Mouse (Mus musculus): Measurements from ENCODE around the gene Npas2. TPM values are rescaled to one million over a fixed set of nuclear protein-coding genes. Genes with fewer than 3 reads are reported as not detected.

Npas2 gene
- polyA plus RNA-seq, 1 experiment from 2014 or later: 1.8 TPM

DNA sequence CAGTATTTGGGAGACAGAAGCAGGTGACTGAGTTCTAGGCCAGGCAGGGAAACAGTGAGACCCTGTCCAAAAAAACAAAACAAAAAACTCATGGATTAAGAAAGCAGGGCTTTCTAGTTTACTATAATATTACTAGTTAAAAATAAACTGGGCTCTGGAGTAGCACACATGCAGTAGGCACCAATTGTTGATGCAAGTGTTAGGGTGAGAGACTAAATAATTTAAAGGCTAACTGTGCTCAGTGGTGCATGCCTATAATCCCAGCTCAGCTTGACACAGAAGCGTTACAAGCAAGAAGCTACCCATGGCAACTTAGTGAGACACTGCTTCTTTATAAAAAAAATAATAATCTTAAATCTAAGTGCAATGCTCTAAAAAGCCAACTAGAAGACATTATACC lies 185.0 kb downstream of the Npas2 start:
- no peaks in the 10 kb centered on the region for H3K36me3 ChIP-seq (ENCODE audit: control insufficient read depth, insufficient read depth, low read length)
- H3K27me3 ChIP-seq (ENCODE audit: control insufficient read depth, insufficient read depth, low read length): no peaks in the 10 kb centered on the region
- H3K9me3 ChIP-seq (replicated peaks; ENCODE audit: control insufficient read depth, low read length): no peaks in the 10 kb centered on the region
- no peak overlapping the region for H3K9ac ChIP-seq (ENCODE audit: low read length)
- H3K4me3 ChIP-seq (replicated peaks; ENCODE audit: low read length): no peak overlapping the region
- no peak overlapping the region for H3K4me2 ChIP-seq (ENCODE audit: low read depth, low read length)
- no peak overlapping the region for H3K27ac ChIP-seq (ENCODE audit: low read length)
- ATAC-seq (ENCODE audit: insufficient read depth, low FRiP score): no peak
- 88% methylated on average over 1 of the region's 1 CpGs for WGBS
- no peaks in the 10 kb centered on the region for H3K4me1 ChIP-seq (ENCODE audit: control insufficient read depth, insufficient read depth, low read length)

- Histone ChIP-seq H3K9ac (ENCODE audit: low read length) (no peak overlapping the region), H3K27me3 (ENCODE audit: control insufficient read depth, insufficient read depth, low read length) (no peaks in the 10 kb centered on the region), H3K4me1 (ENCODE audit: control insufficient read depth, insufficient read depth, low read length) (no peaks in the 10 kb centered on the region), H3K4me2 (ENCODE audit: low read depth, low read length) (no peak overlapping the region), H3K4me3 (replicated peaks; ENCODE audit: low read length) (no peak overlapping the region), H3K9me3 (replicated peaks; ENCODE audit: control insufficient read depth, low read length) (no peaks in the 10 kb centered on the region), H3K27ac (ENCODE audit: low read length) (no peak overlapping the region), H3K36me3 (ENCODE audit: control insufficient read depth, insufficient read depth, low read length) (no peaks in the 10 kb centered on the region)
- ATAC-seq (ENCODE audit: insufficient read depth, low FRiP score): no peak
- 61% methylated on average over 5 of the region's 5 CpGs for WGBS
These were observed 185.5 kb downstream of the Npas2 start for GRCm38 (mm10) chr1:39379021-39379420.

- no peaks in the 10 kb centered on the region for H3K27me3 ChIP-seq (ENCODE audit: control insufficient read depth, insufficient read depth, low read length)
- ATAC-seq (ENCODE audit: insufficient read depth, low FRiP score): no peak
- no peak overlapping the region for H3K9ac ChIP-seq (ENCODE audit: low read length)
- H3K4me1 ChIP-seq (ENCODE audit: control insufficient read depth, insufficient read depth, low read length): no peaks in the 10 kb centered on the region
- no peak overlapping the region for H3K4me2 ChIP-seq (ENCODE audit: low read depth, low read length)
- no peak overlapping the region for H3K27ac ChIP-seq (ENCODE audit: low read length)
- H3K36me3 ChIP-seq (ENCODE audit: control insufficient read depth, insufficient read depth, low read length): no peaks in the 10 kb centered on the region
- H3K4me3 ChIP-seq (replicated peaks; ENCODE audit: low read length): no peak overlapping the region
- 84% methylated on average over 9 of the region's 9 CpGs for WGBS
- no peaks in the 10 kb centered on the region for H3K9me3 ChIP-seq (replicated peaks; ENCODE audit: control insufficient read depth, low read length)
These were observed 187.5 kb downstream of the Npas2 start for GRCm38 (mm10) chr1:39381017-39381416.

DNA sequence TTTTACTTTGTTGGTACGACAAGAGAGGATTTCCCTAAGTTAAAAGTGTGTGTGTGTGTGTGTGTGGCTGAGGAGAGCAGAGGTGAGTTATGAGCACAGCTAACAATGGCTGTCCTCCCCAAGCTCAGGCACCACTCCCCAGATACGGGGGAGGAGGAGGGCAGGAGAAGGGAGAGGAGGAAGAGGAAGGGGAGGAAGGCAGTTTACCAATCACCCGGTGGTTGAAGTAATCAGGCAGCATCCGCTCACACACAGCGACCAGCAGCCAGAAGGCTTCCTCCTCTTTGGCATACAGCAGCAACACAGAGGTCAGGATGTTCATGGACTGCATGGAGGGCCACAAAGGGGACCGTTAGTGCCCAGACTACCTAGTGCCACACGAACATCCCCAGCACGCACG lies 191.4 kb downstream of the Npas2 start:
- H3K36me3 ChIP-seq (ENCODE audit: control insufficient read depth, insufficient read depth, low read length): no peaks in the 10 kb centered on the region
- WGBS: 73% methylated on average over 9 of the region's 9 CpGs
- no peak overlapping the region for H3K9ac ChIP-seq (ENCODE audit: low read length)
- H3K27me3 ChIP-seq (ENCODE audit: control insufficient read depth, insufficient read depth, low read length): no peaks in the 10 kb centered on the region
- H3K4me3 ChIP-seq (replicated peaks; ENCODE audit: low read length): no peak overlapping the region
- ATAC-seq (ENCODE audit: insufficient read depth, low FRiP score): no peak
- no peaks in the 10 kb centered on the region for H3K4me1 ChIP-seq (ENCODE audit: control insufficient read depth, insufficient read depth, low read length)
- no peaks in the 10 kb centered on the region for H3K9me3 ChIP-seq (replicated peaks; ENCODE audit: control insufficient read depth, low read length)
- no peak overlapping the region for H3K4me2 ChIP-seq (ENCODE audit: low read depth, low read length)
- H3K27ac ChIP-seq (ENCODE audit: low read length): no peak overlapping the region

DNA sequence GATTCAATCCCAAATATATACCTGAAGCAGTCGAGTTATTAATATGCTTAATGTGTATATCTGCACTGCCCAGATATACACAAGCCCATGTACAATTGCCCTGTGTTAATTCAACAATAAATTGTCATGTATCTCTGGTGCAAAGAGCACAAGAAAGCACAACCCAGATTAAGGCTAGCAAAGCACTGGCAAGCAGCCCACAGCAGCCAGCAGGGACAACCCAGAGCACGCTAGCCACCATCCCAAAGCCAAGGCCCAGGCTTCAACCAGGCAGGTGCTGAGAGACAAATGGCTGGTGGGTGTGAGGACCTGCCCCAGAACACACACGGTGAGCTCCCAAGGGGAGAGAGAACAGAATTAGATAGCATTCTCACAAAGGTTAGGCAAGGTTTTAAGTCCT lies 192.9 kb downstream of the Npas2 start:
- no peaks in the 10 kb centered on the region for H3K4me1 ChIP-seq (ENCODE audit: control insufficient read depth, insufficient read depth, low read length)
- no peak for ATAC-seq (ENCODE audit: insufficient read depth, low FRiP score)
- no peak overlapping the region for H3K4me2 ChIP-seq (ENCODE audit: low read depth, low read length)

GRCm38 (mm10) chr1:39387497-39387896 lies 194.0 kb downstream of the Npas2 start:
- no peak overlapping the region for H3K27ac ChIP-seq (ENCODE audit: low read length)
- no peak overlapping the region for H3K9ac ChIP-seq (ENCODE audit: low read length)
- no peak for ATAC-seq (ENCODE audit: insufficient read depth, low FRiP score)
- 75% methylated on average over 4 of the region's 4 CpGs for WGBS
- no peaks in the 10 kb centered on the region for H3K9me3 ChIP-seq (replicated peaks; ENCODE audit: control insufficient read depth, low read length)
- H3K27me3 ChIP-seq (ENCODE audit: control insufficient read depth, insufficient read depth, low read length): no peaks in the 10 kb centered on the region
- no peaks in the 10 kb centered on the region for H3K36me3 ChIP-seq (ENCODE audit: control insufficient read depth, insufficient read depth, low read length)
- no peak overlapping the region for H3K4me3 ChIP-seq (replicated peaks; ENCODE audit: low read length)
- H3K4me1 ChIP-seq (ENCODE audit: control insufficient read depth, insufficient read depth, low read length): no peaks in the 10 kb centered on the region
- no peak overlapping the region for H3K4me2 ChIP-seq (ENCODE audit: low read depth, low read length)

More for the DNA sequence above, 192.9 kb downstream of the Npas2 start:
- Histone ChIP-seq H3K4me3 (replicated peaks; ENCODE audit: low read length) (no peak overlapping the region), H3K9ac (ENCODE audit: low read length) (no peak overlapping the region), H3K36me3 (ENCODE audit: control insufficient read depth, insufficient read depth, low read length) (no peaks in the 10 kb centered on the region), H3K27ac (ENCODE audit: low read length) (no peak overlapping the region), H3K9me3 (replicated peaks; ENCODE audit: control insufficient read depth, low read length) (no peaks in the 10 kb centered on the region), H3K27me3 (ENCODE audit: control insufficient read depth, insufficient read depth, low read length) (no peaks in the 10 kb centered on the region)
- 67% methylated on average over 3 of the region's 3 CpGs for WGBS

GRCm38 (mm10) chr1:39388163-39388562 lies 194.6 kb downstream of the Npas2 start:
- Histone ChIP-seq H3K4me1 (ENCODE audit: control insufficient read depth, insufficient read depth, low read length) (no peaks in the 10 kb centered on the region), H3K36me3 (ENCODE audit: control insufficient read depth, insufficient read depth, low read length) (no peaks in the 10 kb centered on the region), H3K27ac (ENCODE audit: low read length) (no peak overlapping the region), H3K4me3 (replicated peaks; ENCODE audit: low read length) (no peak overlapping the region), H3K27me3 (ENCODE audit: control insufficient read depth, insufficient read depth, low read length) (no peaks in the 10 kb centered on the region), H3K4me2 (ENCODE audit: low read depth, low read length) (no peak overlapping the region), H3K9me3 (replicated peaks; ENCODE audit: control insufficient read depth, low read length) (no peaks in the 10 kb centered on the region), H3K9ac (ENCODE audit: low read length) (no peak overlapping the region)
- WGBS: 77% methylated on average over 2 of the region's 2 CpGs
- no peak for ATAC-seq (ENCODE audit: insufficient read depth, low FRiP score)

DNA sequence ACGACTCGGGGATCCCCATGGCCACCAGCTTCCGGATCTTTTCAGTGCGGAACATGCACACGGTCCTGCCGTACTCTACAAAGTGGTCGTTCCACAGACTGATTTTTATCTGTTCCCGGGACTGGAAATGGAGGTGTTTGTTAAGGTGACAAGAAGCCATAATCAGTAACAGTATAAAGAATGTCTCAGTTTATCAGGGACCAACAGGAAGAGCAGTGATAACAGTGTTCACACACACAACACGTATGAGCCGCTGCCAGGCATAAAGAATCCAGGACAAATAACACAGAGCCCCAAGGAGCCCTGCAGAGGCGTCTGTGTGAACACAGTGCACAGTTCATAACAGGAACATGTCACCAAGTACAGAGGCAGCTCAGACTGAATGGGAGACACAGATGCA lies 195.8 kb downstream of the Npas2 start:
- Histone ChIP-seq H3K9me3 (replicated peaks; ENCODE audit: control insufficient read depth, low read length) (no peaks in the 10 kb centered on the region), H3K4me1 (ENCODE audit: control insufficient read depth, insufficient read depth, low read length) (no peaks in the 10 kb centered on the region), H3K27ac (ENCODE audit: low read length) (no peak overlapping the region), H3K36me3 (ENCODE audit: control insufficient read depth, insufficient read depth, low read length) (no peaks in the 10 kb centered on the region), H3K27me3 (ENCODE audit: control insufficient read depth, insufficient read depth, low read length) (no peaks in the 10 kb centered on the region), H3K4me3 (replicated peaks; ENCODE audit: low read length) (no peak overlapping the region), H3K4me2 (ENCODE audit: low read depth, low read length) (no peak overlapping the region), H3K9ac (ENCODE audit: low read length) (no peak overlapping the region)
- 84% methylated on average over 11 of the region's 11 CpGs for whole genome bisulfite sequencing
- no peak for ATAC-seq (ENCODE audit: insufficient read depth, low FRiP score)

GRCm38 (mm10) chr1:39391652-39392051 lies 198.1 kb downstream of the Npas2 start:
- 88% methylated on average over 6 of the region's 6 CpGs for WGBS
- Histone ChIP-seq H3K9ac (ENCODE audit: low read length) (no peak overlapping the region), H3K4me1 (ENCODE audit: control insufficient read depth, insufficient read depth, low read length) (no peaks in the 10 kb centered on the region), H3K4me2 (ENCODE audit: low read depth, low read length) (no peak overlapping the region), H3K36me3 (ENCODE audit: control insufficient read depth, insufficient read depth, low read length) (no peaks in the 10 kb centered on the region), H3K27ac (ENCODE audit: low read length) (no peak overlapping the region), H3K27me3 (ENCODE audit: control insufficient read depth, insufficient read depth, low read length) (no peaks in the 10 kb centered on the region), H3K4me3 (replicated peaks; ENCODE audit: low read length) (no peak overlapping the region), H3K9me3 (replicated peaks; ENCODE audit: control insufficient read depth, low read length) (no peaks in the 10 kb centered on the region)
- ATAC-seq (ENCODE audit: insufficient read depth, low FRiP score): no peak

GRCm38 (mm10) chr1:39392189-39392588 lies 198.7 kb downstream of the Npas2 start:
- H3K4me2 ChIP-seq (ENCODE audit: low read depth, low read length): no peak overlapping the region
- H3K4me1 ChIP-seq (ENCODE audit: control insufficient read depth, insufficient read depth, low read length): no peaks in the 10 kb centered on the region
- H3K4me3 ChIP-seq (replicated peaks; ENCODE audit: low read length): no peak overlapping the region
- H3K27ac ChIP-seq (ENCODE audit: low read length): no peak overlapping the region
- no peak for ATAC-seq (ENCODE audit: insufficient read depth, low FRiP score)
- H3K9ac ChIP-seq (ENCODE audit: low read length): no peak overlapping the region
- H3K36me3 ChIP-seq (ENCODE audit: control insufficient read depth, insufficient read depth, low read length): no peaks in the 10 kb centered on the region
- H3K27me3 ChIP-seq (ENCODE audit: control insufficient read depth, insufficient read depth, low read length): no peaks in the 10 kb centered on the region
- H3K9me3 ChIP-seq (replicated peaks; ENCODE audit: control insufficient read depth, low read length): 0 out of 2 replicates have a peak, but pooled peaks cover under 1% of the 10 kb centered on the region
- WGBS: 53% methylated on average over 3 of the region's 3 CpGs

All from stomach, embryonic 16.5 days (tissue).